Mouse (Mus musculus) yolk sac, embryonic 10.5 days (tissue): ENCODE measurements at regions not wholly inside any gene's neighbourhood (a gene's known extent, or its start where the extent isn't known, plus 50 kb on each side); places are given as distances from the start of the nearest gene placed in this dataset.

Source experiments
- DNase-seq: peaks from one replicate; pipeline ENCODE4 v3.0.0-alpha.2; 2017; ENCODE audit warnings: low spot score

- DNase-seq, result no peak
These were observed 315.0 kb upstream of the Tbx3 start for GRCm38 (mm10) chr5:119355471-119355870.

DNA sequence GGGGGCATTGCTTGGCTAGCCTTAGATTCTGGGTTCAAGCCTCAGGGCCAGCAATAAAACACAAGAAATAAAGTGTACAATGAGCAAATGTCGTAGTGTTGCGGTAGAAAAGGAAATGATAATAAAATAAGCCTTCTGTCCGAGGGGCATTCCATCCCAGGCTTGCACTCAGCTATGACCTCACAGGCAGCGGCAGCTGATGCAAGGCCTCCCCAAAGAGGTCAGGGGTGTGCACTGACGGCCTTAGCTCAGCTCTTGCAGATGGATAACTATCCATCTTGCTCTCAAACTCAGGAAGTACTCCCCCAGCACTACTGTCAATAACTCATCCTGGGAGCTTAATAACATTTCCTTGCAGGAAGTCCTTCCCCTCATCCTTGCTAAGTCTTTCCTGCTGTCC, 314.4 kb upstream of the Tbx3 start:
- no peak for DNase-seq

- DNase-seq, result no peak
These were observed 310.8 kb upstream of the Tbx3 start for GRCm38 (mm10) chr5:119359709-119360108.

GRCm38 (mm10) chr5:119360351-119360750, 310.1 kb upstream of the Tbx3 start:
- DNase-seq, result no peak

DNA sequence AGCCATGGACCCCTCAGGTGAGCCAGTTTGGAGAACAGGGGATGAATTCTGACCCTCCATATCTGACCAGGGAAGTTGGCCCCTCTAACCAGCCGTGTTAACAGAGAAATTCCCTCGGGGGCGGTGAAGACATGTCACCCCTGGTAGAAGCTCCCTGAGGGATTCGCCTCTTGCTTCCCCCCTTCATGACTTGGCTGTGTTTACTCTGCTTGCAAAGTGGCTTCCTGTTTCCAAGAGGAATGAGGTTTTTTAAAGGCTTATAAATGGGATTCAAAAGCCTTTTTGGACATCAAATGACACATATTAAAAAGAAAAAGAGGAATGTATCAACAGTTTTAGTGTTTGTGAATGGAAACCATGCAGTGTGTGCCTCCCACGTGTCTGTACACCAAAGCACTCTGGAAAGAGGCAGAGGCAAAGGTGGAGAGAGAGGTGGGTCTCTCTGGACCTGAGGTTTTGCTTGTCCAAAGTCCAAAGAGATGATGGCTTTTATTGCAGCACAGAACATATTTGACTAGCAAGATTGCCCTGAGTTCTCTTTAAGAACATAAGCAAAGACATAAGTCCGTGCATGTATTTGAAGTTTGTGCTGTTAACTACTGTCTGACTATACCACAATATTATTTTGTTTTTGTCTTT, 308.9 kb upstream of the Tbx3 start:
- no peak for DNase-seq

DNA sequence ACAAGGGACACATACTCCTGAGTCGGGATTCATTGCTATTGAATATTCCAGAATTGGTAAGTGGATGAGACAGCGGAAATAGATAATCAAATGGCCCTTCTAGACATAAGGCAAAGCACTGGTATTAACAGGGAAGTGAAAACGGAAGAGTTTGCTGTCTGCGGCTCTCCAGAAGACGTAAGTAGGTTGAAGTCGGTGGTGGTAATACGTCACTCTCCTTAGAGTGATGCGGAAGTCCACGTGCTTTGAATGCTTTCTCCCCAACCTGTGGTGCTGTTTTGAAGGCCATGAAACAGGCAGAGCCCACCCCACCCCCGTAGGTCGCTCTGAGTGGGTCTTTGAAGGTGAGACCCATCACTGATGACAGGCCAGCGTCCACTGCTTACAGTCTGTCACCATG, 308.0 kb upstream of the Tbx3 start:
- DNase-seq, result no peak

DNA sequence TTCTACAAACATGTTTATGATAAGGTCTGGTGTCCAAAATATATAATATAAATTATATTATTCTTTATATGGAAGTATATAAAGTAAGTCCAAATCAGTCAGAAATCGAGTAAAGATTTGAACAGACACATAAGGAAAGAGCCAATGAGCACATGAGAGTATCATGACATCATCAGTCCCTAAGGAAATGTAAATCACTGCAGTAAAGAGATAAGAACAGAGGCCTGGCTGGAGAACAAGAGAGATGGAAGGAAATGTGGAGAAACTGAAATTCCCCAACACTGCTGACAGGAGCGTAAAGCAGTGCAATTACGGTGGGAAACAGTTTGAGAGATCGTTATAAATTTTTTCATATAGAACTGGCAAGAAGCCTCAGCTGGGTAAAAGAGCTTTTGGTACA, 306.2 kb upstream of the Tbx3 start:
- no peak for DNase-seq

- DNase-seq, result no peak
These were observed 305.3 kb upstream of the Tbx3 start for GRCm38 (mm10) chr5:119365157-119365556.

- no peak for DNase-seq
These were observed 304.2 kb upstream of the Tbx3 start for GRCm38 (mm10) chr5:119366296-119366695.

DNA sequence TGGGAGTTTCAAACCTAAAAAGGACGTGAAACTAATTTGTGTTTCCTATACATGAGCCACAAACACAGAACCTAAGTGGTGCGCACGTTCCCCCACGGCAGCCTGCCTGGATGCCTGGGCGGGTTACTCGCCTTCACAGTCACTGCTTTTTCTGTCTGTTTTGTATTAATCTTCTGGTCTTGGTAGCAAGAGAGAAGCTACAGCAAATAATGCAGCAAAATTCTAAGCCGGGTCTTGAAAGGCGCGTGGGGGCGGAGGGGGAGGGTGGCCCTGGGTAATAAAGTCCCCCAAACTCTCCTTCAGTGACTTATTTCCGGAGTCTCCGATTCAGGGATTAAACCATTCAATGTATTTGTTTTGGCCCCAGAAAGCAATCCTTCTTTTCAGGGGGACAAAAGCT, 300.0 kb upstream of the Tbx3 start:
- DNase-seq, result no peak

GRCm38 (mm10) chr5:119370931-119371330, 299.5 kb upstream of the Tbx3 start:
- DNase-seq, result no peak

GRCm38 (mm10) chr5:119373774-119374700, 296.4 kb upstream of the Tbx3 start:
- no peak for DNase-seq

DNA sequence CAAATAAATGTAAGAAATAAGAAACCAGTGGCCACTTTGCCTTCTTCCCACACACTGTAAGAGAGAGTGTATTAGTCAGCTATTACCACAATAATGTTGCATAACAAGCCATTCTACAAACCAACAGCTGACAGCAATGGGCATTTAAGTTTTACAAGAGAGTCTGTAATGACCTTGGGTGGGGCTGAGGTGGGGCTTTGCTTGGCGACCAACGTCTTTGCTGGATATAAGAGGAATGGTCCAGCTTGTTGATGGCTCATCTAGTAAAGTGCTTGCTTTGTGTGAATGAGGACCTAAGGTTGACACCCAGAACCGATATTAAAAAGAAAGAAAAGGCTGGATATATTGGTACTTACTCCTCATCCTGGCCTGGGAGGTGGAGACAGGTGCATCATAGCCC, 295.6 kb upstream of the Tbx3 start:
- no peak for DNase-seq

DNA sequence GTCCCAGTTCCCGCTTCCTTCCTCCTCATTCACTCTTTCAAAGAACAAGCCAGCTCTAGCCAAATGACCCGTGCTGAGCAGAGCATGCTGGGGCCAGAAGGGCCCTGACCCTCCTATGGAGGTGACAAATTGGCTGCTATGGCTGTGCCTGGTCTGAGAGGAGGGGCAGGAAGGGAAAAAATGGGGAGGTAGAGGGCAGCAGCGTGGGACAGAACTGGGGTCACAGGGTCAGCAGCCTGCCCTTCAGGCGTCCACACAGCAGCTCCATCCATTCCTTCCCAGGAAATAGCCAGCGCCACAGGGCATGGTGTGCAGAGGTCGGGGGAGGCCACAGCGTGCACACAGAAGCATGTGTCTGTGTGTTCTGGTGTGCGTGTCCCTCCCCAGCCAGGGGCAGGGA, 292.2 kb upstream of the Tbx3 start:
- peak; percentile 55 for DNase-seq

GRCm38 (mm10) chr5:119379915-119380432, 290.5 kb upstream of the Tbx3 start:
- no peak for DNase-seq

DNA sequence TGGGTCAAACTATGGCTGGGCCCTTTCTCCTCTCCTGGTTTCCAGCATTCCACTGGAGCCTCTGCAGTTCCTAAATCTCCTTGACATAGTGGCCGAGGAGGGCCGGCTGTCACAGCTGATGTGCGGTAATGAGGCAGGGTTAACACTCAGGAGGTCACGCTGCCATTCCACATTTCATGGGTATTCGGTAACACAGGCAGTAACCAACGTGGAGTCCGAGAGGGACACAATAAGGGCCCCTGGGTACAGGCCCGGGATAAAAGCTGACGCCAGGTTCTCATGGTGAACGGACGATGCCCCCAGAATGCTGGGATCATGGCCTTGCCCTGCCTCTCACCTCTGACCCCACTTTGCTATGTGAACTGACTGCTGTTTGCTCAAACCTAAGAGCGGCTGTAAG, 289.0 kb upstream of the Tbx3 start:
- DNase-seq, result no peak

DNA sequence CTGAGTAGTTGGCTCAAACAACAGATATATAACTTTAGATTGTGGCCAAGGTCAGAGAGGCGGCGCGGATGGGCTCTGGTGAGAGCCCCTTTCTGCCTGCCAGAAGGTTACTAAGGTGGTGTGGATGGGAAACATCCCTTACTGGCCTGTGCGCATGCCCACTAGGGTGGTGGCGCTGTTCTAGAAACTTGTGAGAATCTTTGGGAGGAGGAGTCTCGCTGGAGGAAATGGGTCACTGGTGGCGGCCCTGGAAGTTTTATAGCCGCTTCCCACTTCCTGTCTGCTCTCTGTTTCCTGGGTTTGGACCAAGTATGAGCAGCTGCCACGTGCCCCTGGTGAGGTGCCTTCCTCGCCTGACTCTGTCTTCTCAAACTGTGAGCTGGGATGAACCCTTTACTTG, 285.0 kb upstream of the Tbx3 start:
- no peak for DNase-seq

DNA sequence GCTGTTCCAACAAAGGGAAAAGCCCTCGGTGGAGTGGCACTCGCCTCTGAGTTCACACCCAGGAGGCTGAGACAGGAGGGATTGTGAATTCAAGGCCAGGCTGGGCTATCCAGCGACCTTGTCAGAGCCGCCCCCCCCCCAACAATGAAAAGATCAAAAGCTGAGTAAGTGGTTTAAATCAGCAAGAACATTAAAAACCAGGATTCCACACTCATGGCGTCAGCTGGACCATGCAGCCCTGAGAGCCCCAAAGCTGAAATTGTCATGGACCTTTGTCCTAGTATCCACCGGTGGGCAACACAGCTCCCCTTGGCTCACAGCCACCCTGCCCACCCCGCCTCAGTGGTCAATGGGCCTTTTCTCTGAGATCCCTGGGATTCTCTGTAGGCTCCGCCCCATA, 283.6 kb upstream of the Tbx3 start:
- no peak for DNase-seq

GRCm38 (mm10) chr5:119387261-119387660, 283.2 kb upstream of the Tbx3 start:
- DNase-seq, result no peak

- DNase-seq, result no peak
These were observed 281.6 kb upstream of the Tbx3 start for GRCm38 (mm10) chr5:119388841-119389240.

DNA sequence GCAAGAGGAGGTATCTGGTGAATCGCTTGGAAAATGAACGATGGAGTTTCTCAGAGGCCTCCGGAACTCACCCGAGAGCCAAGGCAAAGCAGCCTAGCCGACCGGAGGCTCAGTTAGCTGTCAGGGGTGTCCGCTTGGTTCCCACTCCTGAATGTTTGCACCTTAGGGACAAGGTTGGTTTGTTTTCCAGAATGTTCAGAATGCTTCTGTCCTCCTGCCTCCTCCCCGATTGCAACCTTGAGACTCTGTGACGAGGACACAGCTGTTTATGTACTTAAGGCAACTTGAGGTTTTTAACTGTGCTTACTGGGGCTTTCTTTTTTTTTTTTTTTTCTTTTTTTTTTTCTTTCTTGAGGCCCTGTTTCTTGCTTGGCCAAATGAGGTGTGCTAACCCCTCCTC, 281.1 kb upstream of the Tbx3 start:
- DNase-seq, result no peak

DNA sequence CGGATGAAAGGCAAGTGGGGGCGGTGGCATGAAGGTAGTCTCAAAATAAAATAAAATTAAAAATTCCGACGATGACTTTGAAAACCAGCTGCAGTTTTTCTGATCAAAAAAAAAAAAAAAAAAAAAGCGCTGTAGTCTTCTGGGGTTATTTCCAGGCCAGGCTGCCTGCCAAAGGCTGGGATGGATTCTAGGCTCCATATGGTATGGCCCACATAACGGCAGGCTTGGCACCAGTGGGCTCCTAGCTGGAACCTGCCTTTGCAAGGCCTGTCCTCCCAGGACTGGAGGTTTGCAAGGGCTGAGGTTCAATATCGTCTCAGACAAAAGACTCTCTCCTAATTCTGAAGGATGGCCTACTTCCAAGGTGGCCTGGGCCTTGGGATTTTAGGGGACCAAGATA, 280.6 kb upstream of the Tbx3 start:
- no peak for DNase-seq

- no peak for DNase-seq
These were observed 272.0 kb upstream of the Tbx3 start for GRCm38 (mm10) chr5:119398475-119398874.
